Comparison of ENCODE assay signal across 12 mouse cellular contexts in genomic region chr17:45695227-45696120, GRCm38 (mm10). TPM values are rescaled to one million over a fixed set of nuclear protein-coding genes. Genes with fewer than 3 reads are reported as not detected.
DNase-seq lines count a peak whose midpoint lies in the region; ATAC-seq and TF ChIP-seq lines count a peak whose summit lies in the region.
"Had no signal": no experiment of that assay in that cellular context is flagged by ENCODE, and none has a peak within 500 bp of the region (broad histone marks: within the 10 kb centered on the region; RNA-seq: fewer than 3 reads in every experiment).

No protein-coding gene starts in this region.

- no peaks in the 10 kb centered on the region for H3K27me3 ChIP-seq in forebrain, embryonic 12.5 days
- H3K27me3 ChIP-seq in forebrain, embryonic 16.5 days (replicated peaks; ENCODE audit: control insufficient read depth, insufficient read depth, low read length): no peaks in the 10 kb centered on the region
- H3K27me3 ChIP-seq in liver, adult 2 months (ENCODE audit: control insufficient read depth, insufficient read depth, low read length): no peaks in the 10 kb centered on the region

- ATAC-seq in forebrain, embryonic 12.5 days (ENCODE audit: low FRiP score): no peak
- ATAC-seq in forebrain, embryonic 16.5 days: no peak
- ATAC-seq in common myeloid progenitor, adult 5-6 weeks (replicated peaks; ENCODE audit: low read depth, poor library complexity, severe bottlenecking): peak; percentile 68
- ATAC-seq: CD4-positive, CD25-positive, alpha-beta regulatory T cell, adult 4 months had no signal

- no peak for TF ChIP-seq CTCF in liver, adult 2 months (IDR thresholded peaks at IDR 0.05; ENCODE audit: low read depth, low read length)

- 0 out of 2 replicates have a peak overlapping the region, but pooled peaks have one; percentile 2 for H3K27ac ChIP-seq in forebrain, embryonic 12.5 days
- H3K27ac ChIP-seq in forebrain, embryonic 16.5 days (ENCODE audit: low read length): no peak overlapping the region
- peak overlapping the region; percentile 94 for H3K27ac ChIP-seq in liver, adult 2 months (replicated peaks; ENCODE audit: insufficient read depth, low read depth, low read length)

- H3K4me3 ChIP-seq in forebrain, embryonic 12.5 days (replicated peaks): no peak overlapping the region
- H3K4me3 ChIP-seq in forebrain, embryonic 16.5 days (replicated peaks; ENCODE audit: low read length): no peak overlapping the region
- H3K4me3 ChIP-seq in liver, adult 2 months (ENCODE audit: insufficient read depth, low read depth, low read length): no peak overlapping the region

- H3K9me3 ChIP-seq in forebrain, embryonic 12.5 days: no peaks in the 10 kb centered on the region
- no peaks in the 10 kb centered on the region for H3K9me3 ChIP-seq in forebrain, embryonic 16.5 days (ENCODE audit: control insufficient read depth, low read length)

- H3K9ac ChIP-seq in forebrain, embryonic 12.5 days: no peak overlapping the region
- no peak overlapping the region for H3K9ac ChIP-seq in forebrain, embryonic 16.5 days (replicated peaks; ENCODE audit: low read depth, low read length)
- H3K9ac ChIP-seq in liver, adult 2 months (ENCODE audit: low read depth, low read length): peak overlapping the region; percentile 61

- intact Hi-C loops in left cerebral cortex, postnatal 36 days (cut with DNase I): no loop called here

- 77% methylated on average over 22 of the region's 23 CpGs for WGBS in forebrain, embryonic 12.5 days
- 75% methylated on average over 23 of the region's 23 CpGs for WGBS in forebrain, embryonic 16.5 days
- WGBS in liver, adult 2 months: 61% methylated on average over 23 of the region's 23 CpGs

- H3K79me2 ChIP-seq in liver, adult 2 months (ENCODE audit: control insufficient read depth, insufficient read depth, low read length): peaks cover 21% of the 10 kb centered on the region; the same call in 1 of the 2 replicates

- H3K4me2 ChIP-seq in forebrain, embryonic 12.5 days: no peak overlapping the region
- H3K4me2 ChIP-seq in forebrain, embryonic 16.5 days (ENCODE audit: low read length): no peak overlapping the region

- TF ChIP-seq POLR2A in liver, adult 2 months (IDR thresholded peaks at IDR 0.05; ENCODE audit: extremely low read depth, insufficient read depth, low read length): no peak

- peaks cover 14% of the 10 kb centered on the region for H3K36me3 ChIP-seq in forebrain, embryonic 12.5 days (replicated peaks)
- H3K36me3 ChIP-seq in forebrain, embryonic 16.5 days (ENCODE audit: control insufficient read depth, insufficient read depth): no peaks in the 10 kb centered on the region; the same call in 1 of the 2 replicates
- H3K36me3 ChIP-seq in liver, adult 2 months (ENCODE audit: control insufficient read depth, insufficient read depth, low read length): peaks cover 3% of the 10 kb centered on the region; the same call in 1 of the 2 replicates

- peak; percentile 86 for DNase-seq in 416B (ENCODE audit: low read depth)
- peak; percentile 59 for DNase-seq in liver, adult 2 months (ENCODE audit: extremely low read depth, low read depth, low spot score)
- DNase-seq in left cerebral cortex, postnatal 36 days (ENCODE audit: low spot score in 2 of 2): no peak
- no peak for DNase-seq in ovary, postnatal 14 days (ENCODE audit: low spot score)
- no peak for DNase-seq in left cerebral cortex, adult 11 months (ENCODE audit: low spot score)
- DNase-seq: cerebellum, postnatal 14 days had no signal

- H3K4me1 ChIP-seq in forebrain, embryonic 12.5 days: peaks cover 7% of the 10 kb centered on the region
- H3K4me1 ChIP-seq in forebrain, embryonic 16.5 days (replicated peaks; ENCODE audit: control insufficient read depth, insufficient read depth, low read length): no peaks in the 10 kb centered on the region
- peaks cover 56% of the 10 kb centered on the region for H3K4me1 ChIP-seq in liver, adult 2 months (ENCODE audit: control insufficient read depth, insufficient read depth, low read length)

RNA-seq across cellular contexts. Expression of gene Tmem63b, which starts 8.8 kb away (rescaled TPM):
- 85.7 and 89.3 TPM in 2 replicates for polyA plus RNA-seq in forebrain, embryonic 12.5 days (2016; fragmentation: Nextera tagmentation; extraction: Ambion mirVana)
- 126 and 140 TPM in 2 replicates for polyA plus RNA-seq in forebrain, embryonic 16.5 days (2015; fragmentation: Nextera tagmentation; extraction: Ambion mirVana)
- 5.2 and 7.0 TPM in 2 replicates for total RNA-seq in common myeloid progenitor, adult 5-6 weeks (2017)
- total RNA-seq in liver, adult 2 months (2014; rRNA removed): 23.0 and 35.4 TPM in 2 replicates
- 98.6 and 99.2 TPM in 2 replicates for polyA plus RNA-seq in liver, adult 2 months (2012; rRNA removed)
- total RNA-seq in left cerebral cortex, postnatal 36 days (2021): 100 to 1,000 TPM; 177 to 186 TPM

RNA-seq across cellular contexts. Expression of gene Mrpl14, which starts 9.4 kb away (rescaled TPM):
- polyA plus RNA-seq in forebrain, embryonic 12.5 days (2016; fragmentation: Nextera tagmentation; extraction: Ambion mirVana): 98.8 and 112 TPM in 2 replicates
- 93.4 and 112 TPM in 2 replicates for polyA plus RNA-seq in forebrain, embryonic 16.5 days (2015; fragmentation: Nextera tagmentation; extraction: Ambion mirVana)
- total RNA-seq in common myeloid progenitor, adult 5-6 weeks (2017): 11.0 and 14.4 TPM in 2 replicates
- 86.3 and 111 TPM in 2 replicates for total RNA-seq in liver, adult 2 months (2014; rRNA removed)
- polyA plus RNA-seq in liver, adult 2 months (2012; rRNA removed): 224 and 259 TPM in 2 replicates
- 10 to 100 TPM; 38.3 to 47.5 TPM for total RNA-seq in left cerebral cortex, postnatal 36 days (2021)

RNA-seq across cellular contexts. Expression of gene Capn11, which starts 36.3 kb away (rescaled TPM):
- 0.76 and 1.1 TPM in 2 replicates for polyA plus RNA-seq in forebrain, embryonic 12.5 days (2016; fragmentation: Nextera tagmentation; extraction: Ambion mirVana)
- 0.85 and 1.5 TPM in 2 replicates for polyA plus RNA-seq in forebrain, embryonic 16.5 days (2015; fragmentation: Nextera tagmentation; extraction: Ambion mirVana)
- 0.27 and 0.34 TPM in 2 replicates for total RNA-seq in common myeloid progenitor, adult 5-6 weeks (2017)
- total RNA-seq in liver, adult 2 months (2014; rRNA removed): 0.13 TPM in 1 of 2 replicates, not detected in the other
- 0.02 TPM in 1 of 2 replicates, not detected in the other for polyA plus RNA-seq in liver, adult 2 months (2012; rRNA removed)
- total RNA-seq in left cerebral cortex, postnatal 36 days (2021): under 1 TPM; 0.12 to 0.66 TPM

RNA-seq across cellular contexts. Expression of gene 1600014C23Rik, which starts 38.2 kb away (rescaled TPM):
- 0.83 TPM in 1 of 2 replicates, not detected in the other for polyA plus RNA-seq in forebrain, embryonic 12.5 days (2016; fragmentation: Nextera tagmentation; extraction: Ambion mirVana)
- polyA plus RNA-seq in forebrain, embryonic 16.5 days (2015; fragmentation: Nextera tagmentation; extraction: Ambion mirVana): 0.46 TPM in 1 of 2 replicates, not detected in the other
- total RNA-seq in common myeloid progenitor, adult 5-6 weeks (2017): not detected in 2 replicates
- not detected in 2 replicates for total RNA-seq in liver, adult 2 months (2014; rRNA removed)
- not detected in 2 replicates for polyA plus RNA-seq in liver, adult 2 months (2012; rRNA removed)
- not detected for total RNA-seq in left cerebral cortex, postnatal 36 days (2021)
- total RNA-seq: gastrocnemius, adult 18-20 months; layer of hippocampus, postnatal 10 days had no signal
- polyA plus RNA-seq: CD4-positive, CD25-positive, alpha-beta regulatory T cell, adult 4 months had no signal

Comparison
In these comparisons a context has a peak if more than half of its experiments do, and no peak if none do; other contexts are left out.
1. DNase-seq: peak in 416B (single experiment) and liver, adult 2 months (single experiment); none in left cerebral cortex, postnatal 36 days (0 of 2), ovary, postnatal 14 days (single experiment) and left cerebral cortex, adult 11 months (single experiment).